Mouse (Mus musculus): ENCODE data around the gene Mgll. TPM values are rescaled to one million over a fixed set of nuclear protein-coding genes. Genes with fewer than 3 reads are reported as not detected.

Mgll gene
- polyA plus RNA-seq, 1 experiment: 28.7 TPM

GRCm38 (mm10) chr6:88844901-88845565 is 120.8 kb downstream of the Mgll start:
- Histone ChIP-seq H3K9me3 (ENCODE audit: control insufficient read depth, low read length) (no peaks in the 10 kb centered on the region), H3K36me3 (ENCODE audit: control insufficient read depth) (peaks cover 8% of the 10 kb centered on the region), H3K4me1 (ENCODE audit: control insufficient read depth) (peaks cover 41% of the 10 kb centered on the region), H3K4me3 (replicated peaks) (no peak overlapping the region), H3K27me3 (ENCODE audit: control insufficient read depth) (peaks cover 20% of the 10 kb centered on the region)
- no peak for TF ChIP-seq TAL1 (IDR thresholded peaks at IDR 0.05; ENCODE audit: low read length)
- TF ChIP-seq GATA1 (IDR thresholded peaks at IDR 0.05; ENCODE audit: low read length): no peak

DNA sequence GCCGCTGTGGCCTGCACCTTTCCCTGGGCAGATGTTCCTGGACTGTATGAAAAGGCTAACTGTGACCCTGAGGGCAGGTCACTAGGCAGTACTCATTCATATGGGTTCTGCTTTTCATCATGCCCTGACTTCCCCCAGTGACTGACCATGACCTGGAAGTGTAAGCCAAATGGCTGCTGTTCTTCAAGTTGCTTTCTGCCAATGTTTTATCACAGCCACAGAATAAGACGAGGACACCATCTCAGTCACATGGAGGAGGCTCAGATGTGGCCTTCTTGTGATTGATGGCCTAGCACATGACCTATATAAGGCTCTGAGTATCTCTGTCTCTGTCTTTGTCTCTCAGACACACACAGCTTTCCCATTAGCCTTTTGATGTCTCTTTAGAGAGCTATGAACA is 123.4 kb downstream of the Mgll start:
- Histone ChIP-seq H3K4me3 (replicated peaks) (no peak overlapping the region), H3K27me3 (ENCODE audit: control insufficient read depth) (peaks cover 23% of the 10 kb centered on the region), H3K4me1 (ENCODE audit: control insufficient read depth) (peaks cover 20% of the 10 kb centered on the region), H3K36me3 (ENCODE audit: control insufficient read depth) (no peaks in the 10 kb centered on the region), H3K9me3 (ENCODE audit: control insufficient read depth, low read length) (no peaks in the 10 kb centered on the region)
- TF ChIP-seq GATA1 (IDR thresholded peaks at IDR 0.05; ENCODE audit: low read length): no peak
- no peak for TF ChIP-seq TAL1 (IDR thresholded peaks at IDR 0.05; ENCODE audit: low read length)

- Histone ChIP-seq H3K4me1 (ENCODE audit: control insufficient read depth) (peaks cover 3% of the 10 kb centered on the region), H3K27me3 (ENCODE audit: control insufficient read depth) (peaks cover 20% of the 10 kb centered on the region)
- TF ChIP-seq TAL1 (IDR thresholded peaks at IDR 0.05; ENCODE audit: low read length) (no peak), GATA1 (IDR thresholded peaks at IDR 0.05; ENCODE audit: low read length) (no peak)
These were observed 125.1 kb downstream of the Mgll start for GRCm38 (mm10) chr6:88849270-88849669.

GRCm38 (mm10) chr6:88850034-88850433 is 125.8 kb downstream of the Mgll start:
- TF ChIP-seq TAL1 (IDR thresholded peaks at IDR 0.05; ENCODE audit: low read length): no peak
- TF ChIP-seq GATA1 (IDR thresholded peaks at IDR 0.05; ENCODE audit: low read length): no peak
- no peak overlapping the region for H3K4me3 ChIP-seq (replicated peaks)
- H3K9me3 ChIP-seq (ENCODE audit: control insufficient read depth, low read length): no peaks in the 10 kb centered on the region
- H3K27me3 ChIP-seq (ENCODE audit: control insufficient read depth): peaks cover 28% of the 10 kb centered on the region
- H3K4me1 ChIP-seq (ENCODE audit: control insufficient read depth): no peaks in the 10 kb centered on the region; the same call in 1 of the 2 replicates
- H3K36me3 ChIP-seq (ENCODE audit: control insufficient read depth): no peaks in the 10 kb centered on the region

More at GRCm38 (mm10) chr6:88849270-88849669, 125.1 kb downstream of the Mgll start:
- Histone ChIP-seq H3K9me3 (ENCODE audit: control insufficient read depth, low read length) (no peaks in the 10 kb centered on the region), H3K4me3 (replicated peaks) (no peak overlapping the region), H3K36me3 (ENCODE audit: control insufficient read depth) (no peaks in the 10 kb centered on the region)

- no peaks in the 10 kb centered on the region; the same call in 1 of the 2 replicates for H3K4me1 ChIP-seq (ENCODE audit: control insufficient read depth)
- no peaks in the 10 kb centered on the region for H3K36me3 ChIP-seq (ENCODE audit: control insufficient read depth)
- no peaks in the 10 kb centered on the region for H3K9me3 ChIP-seq (ENCODE audit: control insufficient read depth, low read length)
- no peak overlapping the region for H3K4me3 ChIP-seq (replicated peaks)
- peaks cover 41% of the 10 kb centered on the region for H3K27me3 ChIP-seq (ENCODE audit: control insufficient read depth)
- TF ChIP-seq TAL1 (IDR thresholded peaks at IDR 0.05; ENCODE audit: low read length) (no peak), GATA1 (IDR thresholded peaks at IDR 0.05; ENCODE audit: low read length) (no peak)
These were observed 130.3 kb downstream of the Mgll start for GRCm38 (mm10) chr6:88854509-88854908.

DNA sequence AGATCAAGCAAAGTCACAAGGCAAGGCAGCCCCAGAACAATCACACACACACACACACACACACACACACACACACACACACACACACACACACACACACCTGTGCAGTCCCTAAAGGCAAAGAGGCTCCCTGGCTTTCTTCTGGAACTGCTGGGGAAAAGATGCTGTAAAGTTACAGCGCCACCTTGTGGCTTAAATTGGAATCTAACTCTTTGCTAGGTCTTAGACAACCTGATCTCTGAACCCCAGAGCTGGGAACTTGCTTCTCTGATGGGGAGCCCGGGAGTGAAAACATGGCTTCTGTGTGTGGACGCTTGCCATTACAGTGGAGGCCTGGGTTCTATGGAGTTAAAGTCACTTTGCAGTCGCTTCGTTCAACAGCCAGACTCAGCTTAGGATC is 131.4 kb downstream of the Mgll start:
- Histone ChIP-seq H3K9me3 (ENCODE audit: control insufficient read depth, low read length) (no peaks in the 10 kb centered on the region), H3K36me3 (ENCODE audit: control insufficient read depth) (no peaks in the 10 kb centered on the region), H3K4me1 (ENCODE audit: control insufficient read depth) (peaks cover 2% of the 10 kb centered on the region), H3K27me3 (ENCODE audit: control insufficient read depth) (peaks cover 42% of the 10 kb centered on the region), H3K4me3 (replicated peaks) (no peak overlapping the region)
- TF ChIP-seq GATA1 (IDR thresholded peaks at IDR 0.05; ENCODE audit: low read length): no peak
- no peak for TF ChIP-seq TAL1 (IDR thresholded peaks at IDR 0.05; ENCODE audit: low read length)

DNA sequence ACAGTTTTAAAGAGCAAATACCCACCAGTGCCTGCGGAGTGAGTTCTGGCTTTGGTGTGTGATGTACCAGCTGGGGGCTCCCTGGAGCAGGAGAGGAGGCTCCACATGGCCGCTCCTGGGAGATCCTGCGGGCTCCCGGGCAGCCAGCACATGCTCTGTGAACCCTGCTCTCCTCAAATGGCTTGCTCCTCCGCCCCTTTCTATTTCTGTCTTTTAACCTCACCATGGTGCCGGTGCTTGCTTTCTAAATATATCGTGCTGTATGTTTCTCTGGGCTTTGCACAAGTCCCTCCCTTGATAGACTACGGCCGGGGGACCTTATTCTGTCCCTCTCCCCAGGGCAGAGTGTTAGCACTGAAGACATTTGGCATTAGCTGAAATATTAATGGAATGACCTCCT is 133.0 kb downstream of the Mgll start:
- TF ChIP-seq GATA1 (IDR thresholded peaks at IDR 0.05; ENCODE audit: low read length) (no peak), TAL1 (IDR thresholded peaks at IDR 0.05; ENCODE audit: low read length) (no peak)

GRCm38 (mm10) chr6:88857830-88858229 is 133.6 kb downstream of the Mgll start:
- H3K4me1 ChIP-seq (ENCODE audit: control insufficient read depth): peaks cover 6% of the 10 kb centered on the region
- H3K4me3 ChIP-seq (replicated peaks): no peak overlapping the region
- peaks cover 39% of the 10 kb centered on the region for H3K27me3 ChIP-seq (ENCODE audit: control insufficient read depth)
- H3K9me3 ChIP-seq (ENCODE audit: control insufficient read depth, low read length): peaks cover 7% of the 10 kb centered on the region
- TF ChIP-seq TAL1 (IDR thresholded peaks at IDR 0.05; ENCODE audit: low read length) (no peak), GATA1 (IDR thresholded peaks at IDR 0.05; ENCODE audit: low read length) (no peak)
- no peaks in the 10 kb centered on the region for H3K36me3 ChIP-seq (ENCODE audit: control insufficient read depth)

More for the DNA sequence above, 133.0 kb downstream of the Mgll start:
- Histone ChIP-seq H3K4me3 (replicated peaks) (no peak overlapping the region), H3K9me3 (ENCODE audit: control insufficient read depth, low read length) (peaks cover 7% of the 10 kb centered on the region), H3K36me3 (ENCODE audit: control insufficient read depth) (no peaks in the 10 kb centered on the region), H3K27me3 (ENCODE audit: control insufficient read depth) (peaks cover 39% of the 10 kb centered on the region), H3K4me1 (ENCODE audit: control insufficient read depth) (peaks cover 6% of the 10 kb centered on the region)

DNA sequence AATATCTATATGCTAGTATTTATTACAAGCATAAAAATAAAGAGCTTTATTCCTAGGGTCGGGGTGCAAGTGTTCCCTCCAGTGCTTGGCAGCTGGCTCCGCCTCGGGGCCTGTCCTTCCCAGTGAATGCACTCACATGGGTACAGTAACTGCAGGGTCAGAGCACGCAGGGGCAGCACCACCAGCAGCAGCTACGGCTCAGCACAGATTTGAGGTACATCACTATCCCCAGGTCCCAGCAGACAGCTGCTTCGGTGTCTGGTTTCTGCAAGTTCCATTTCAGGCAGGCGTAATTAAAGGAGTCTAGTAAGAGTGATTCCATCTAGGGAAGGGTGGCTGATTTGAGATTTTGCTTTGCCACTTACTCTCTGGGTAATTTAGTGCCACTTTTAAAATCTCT is 134.1 kb downstream of the Mgll start:
- peaks cover 39% of the 10 kb centered on the region for H3K27me3 ChIP-seq (ENCODE audit: control insufficient read depth)
- H3K36me3 ChIP-seq (ENCODE audit: control insufficient read depth): no peaks in the 10 kb centered on the region
- peaks cover 7% of the 10 kb centered on the region for H3K9me3 ChIP-seq (ENCODE audit: control insufficient read depth, low read length)
- H3K4me3 ChIP-seq (replicated peaks): no peak overlapping the region
- H3K4me1 ChIP-seq (ENCODE audit: control insufficient read depth): peaks cover 6% of the 10 kb centered on the region
- TF ChIP-seq GATA1 (IDR thresholded peaks at IDR 0.05; ENCODE audit: low read length): no peak
- no peak for TF ChIP-seq TAL1 (IDR thresholded peaks at IDR 0.05; ENCODE audit: low read length)

Measured in erythroblast, embryonic 14.5 days (primary cell).